Mouse (Mus musculus) embryonic facial prominence, embryonic 11.5 days (tissue): ENCODE results near the gene Il1rap. TPM values are rescaled to one million over a fixed set of nuclear protein-coding genes. Genes with fewer than 3 reads are reported as not detected.

Experiments
- ATAC-seq: fragments of 200-750 bp; cut with Nextera tagmentation; replicated peaks from 2 replicates; pipeline ENCODE4 v1.8.0; 2017; ENCODE audit warnings: low read depth; ENCODE audit not compliant: insufficient number of reproducible peaks, low FRiP score, low TSS enrichment
- DNase-seq: peaks from one replicate; pipeline ENCODE4 v3.0.0-alpha.2; 2015; ENCODE audit warnings: low spot score
- H3K27ac ChIP-seq: fragments of 300-500 bp; sonication (generic); replicated peaks from 2 replicates; pipeline ENCODE4 v1.5.1; 2014; ENCODE audit warnings: mild to moderate bottlenecking, low read depth, low read length, control low read depth
- H3K27me3 ChIP-seq: fragments of 300-500 bp; sonication (generic); 2 replicates; pipeline ENCODE4 v1.6.1; 2014; ENCODE audit warnings: mild to moderate bottlenecking, low read length, moderate library complexity, mixed read lengths; ENCODE audit not compliant: control insufficient read depth, insufficient read depth
- H3K36me3 ChIP-seq: fragments of 300-500 bp; sonication (generic); replicated peaks from 2 replicates; pipeline ENCODE4 v1.6.1; 2014; ENCODE audit warnings: low read depth, mild to moderate bottlenecking, low read length, moderate library complexity, mixed read lengths; ENCODE audit not compliant: control insufficient read depth, insufficient read depth
- H3K4me1 ChIP-seq: fragments of 300-500 bp; sonication (generic); 2 replicates; pipeline ENCODE4 v1.6.1; 2014; ENCODE audit warnings: low read length, mixed read lengths; ENCODE audit not compliant: control insufficient read depth, insufficient read depth
- H3K4me2 ChIP-seq: fragments of 300-500 bp; sonication (generic); 2 replicates; pipeline ENCODE4 v1.6.1; 2014; ENCODE audit warnings: low read depth, mild to moderate bottlenecking, control low read depth, low read length, moderate library complexity
- H3K4me3 ChIP-seq: fragments of 300-500 bp; sonication (generic); 2 replicates; pipeline ENCODE4 v1.5.1; 2014; ENCODE audit warnings: low read depth, low read length, control low read depth
- H3K9ac ChIP-seq: fragments of 300-500 bp; sonication (generic); replicated peaks from 2 replicates; pipeline ENCODE4 v1.6.1; 2014; ENCODE audit warnings: mild to moderate bottlenecking, control low read depth, low read length
- H3K9me3 ChIP-seq: fragments of 300-500 bp; sonication (generic); replicated peaks from 2 replicates; pipeline ENCODE4 v1.6.1; 2016; ENCODE audit warnings: mild to moderate bottlenecking, low read length, inconsistent platforms, mixed read lengths; ENCODE audit not compliant: control insufficient read depth
- WGBS: fragments of 180-500 bp; shearing (Covaris S2); extraction: QIAGEN DNeasy Blood & Tissue Kit; methylation state at CpG from one replicate; pipeline ENCODE4 v1.1.7; 2014; 5-methylcytosine and 5-hydroxymethylcytosine counted together
- polyA plus RNA-seq: library from polyadenylated mRNA; unstranded; fragments of >200 nt; fragmentation: Nextera tagmentation; extraction: Ambion mirVana; gene quantifications from 2 replicates; pipeline ENCODE4 v1.2.1, GENCODE M21; 2014

Il1rap gene
- polyA plus RNA-seq, 1 experiment from 2014 or later, result 5.1 TPM

DNA sequence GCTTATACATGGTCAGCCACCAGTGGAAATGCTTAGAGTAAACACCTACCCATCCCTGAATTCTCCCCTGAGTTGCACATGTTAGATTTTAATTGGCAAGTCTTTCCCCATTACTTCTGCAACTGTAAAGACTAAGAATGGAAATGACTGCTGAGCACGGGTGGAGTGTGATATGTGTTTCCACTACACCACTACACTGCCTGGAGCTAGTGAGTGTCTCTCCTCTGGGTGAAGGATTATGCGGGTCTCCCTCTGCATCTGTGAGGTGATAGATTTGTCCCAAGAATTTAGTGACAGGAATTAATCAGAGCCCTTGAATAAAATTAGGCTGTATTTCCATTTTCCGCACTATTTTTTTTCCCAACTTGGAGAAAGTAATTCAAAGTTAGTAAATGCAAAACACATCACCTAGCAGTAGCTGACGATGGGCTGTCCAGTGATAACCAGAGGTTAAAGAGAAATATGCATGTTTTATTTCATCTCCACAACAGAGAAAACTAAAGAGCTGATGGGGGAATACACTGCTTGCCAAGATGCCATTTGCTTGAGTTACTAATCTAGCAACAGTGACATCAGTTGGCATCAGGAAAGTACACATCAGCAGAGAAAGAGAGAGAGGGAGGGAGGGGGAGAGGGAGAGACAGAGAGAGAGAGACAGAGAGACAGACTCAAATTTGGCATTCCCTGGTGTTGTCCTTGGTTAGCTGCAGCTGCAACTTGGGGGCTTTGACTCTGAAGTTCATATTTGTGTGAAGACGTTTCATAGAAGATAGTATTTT is 132.2 kb downstream of the Il1rap start:
- Histone ChIP-seq H3K27ac (no peak overlapping the region), H3K9ac (no peak overlapping the region), H3K4me2 (no peak overlapping the region), H3K36me3 (no peaks in the 10 kb centered on the region), H3K4me1 (no peaks in the 10 kb centered on the region), H3K9me3 (no peaks in the 10 kb centered on the region), H3K27me3 (no peaks in the 10 kb centered on the region), H3K4me3 (no peak overlapping the region)
- ATAC-seq (no peak), DNase-seq (no peak)
- WGBS, result 78% methylated on average over 5 of the region's 5 CpGs

DNA sequence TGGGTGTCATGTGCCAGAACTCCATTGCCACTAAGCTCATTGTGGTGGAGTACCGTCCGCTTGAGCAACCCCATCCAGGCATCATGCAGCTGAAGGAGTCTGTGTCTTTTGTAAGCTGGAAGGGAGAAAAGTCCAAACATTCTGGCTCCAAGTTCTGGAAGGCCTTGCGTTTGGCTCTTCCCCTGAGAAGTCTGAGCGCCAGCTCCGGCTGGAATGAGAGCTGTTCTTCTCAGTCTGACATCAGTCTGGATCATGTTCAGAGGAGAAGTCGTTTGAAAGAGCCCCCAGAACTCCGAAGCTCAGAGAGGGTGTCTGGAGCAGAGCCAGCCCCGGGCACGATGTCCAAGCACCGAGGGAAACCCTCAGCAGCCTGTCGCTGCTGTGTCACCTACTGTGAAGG is 141.0 kb downstream of the Il1rap start:
- Histone ChIP-seq H3K27me3 (no peaks in the 10 kb centered on the region), H3K4me1 (no peaks in the 10 kb centered on the region), H3K9me3 (no peaks in the 10 kb centered on the region), H3K9ac (no peak overlapping the region), H3K4me2 (no peak overlapping the region), H3K4me3 (no peak overlapping the region), H3K27ac (no peak overlapping the region), H3K36me3 (no peaks in the 10 kb centered on the region)
- ATAC-seq (no peak), DNase-seq (no peak)
- WGBS, result 90% methylated on average over 11 of the region's 11 CpGs

GRCm38 (mm10) chr16:26723952-26724747 is 142.6 kb downstream of the Il1rap start:
- DNase-seq (peak; percentile 67), ATAC-seq (no peak)
- no peak overlapping the region for H3K4me2 ChIP-seq
- H3K27ac ChIP-seq, result no peak overlapping the region
- H3K4me3 ChIP-seq, result no peak overlapping the region
- H3K36me3 ChIP-seq, result no peaks in the 10 kb centered on the region
- H3K4me1 ChIP-seq, result no peaks in the 10 kb centered on the region
- H3K27me3 ChIP-seq, result no peaks in the 10 kb centered on the region
- H3K9ac ChIP-seq, result no peak overlapping the region
- H3K9me3 ChIP-seq, result no peaks in the 10 kb centered on the region
- 38% methylated on average over 5 of the region's 5 CpGs for WGBS

DNA sequence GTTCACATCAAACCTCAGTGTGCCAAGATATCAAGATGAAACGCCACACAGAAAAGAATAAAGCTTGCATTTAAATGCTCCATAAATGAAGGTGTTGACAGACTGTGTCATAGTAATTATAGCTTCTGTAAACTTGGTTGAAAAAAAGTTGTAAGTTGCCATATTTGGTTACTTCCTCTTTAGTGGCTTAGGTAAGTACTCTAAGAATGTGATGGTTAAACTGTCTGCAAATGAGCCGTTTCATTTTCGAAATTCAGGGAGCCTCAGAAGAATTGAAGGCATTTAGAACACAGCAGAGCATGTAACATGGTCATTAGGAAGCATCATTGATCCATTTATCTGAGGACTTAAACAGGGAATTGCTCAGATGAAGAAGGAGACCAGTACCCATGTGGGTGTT is 146.6 kb downstream of the Il1rap start:
- H3K9ac ChIP-seq, result no peak overlapping the region
- H3K27ac ChIP-seq, result no peak overlapping the region
- H3K27me3 ChIP-seq, result no peaks in the 10 kb centered on the region
- no peaks in the 10 kb centered on the region for H3K4me1 ChIP-seq
- no peak overlapping the region for H3K4me3 ChIP-seq
- ATAC-seq, result no peak
- 67% methylated on average over 3 of the region's 3 CpGs for WGBS
- no peak overlapping the region for H3K4me2 ChIP-seq
- DNase-seq, result no peak
- no peaks in the 10 kb centered on the region for H3K36me3 ChIP-seq
- H3K9me3 ChIP-seq, result no peaks in the 10 kb centered on the region

DNA sequence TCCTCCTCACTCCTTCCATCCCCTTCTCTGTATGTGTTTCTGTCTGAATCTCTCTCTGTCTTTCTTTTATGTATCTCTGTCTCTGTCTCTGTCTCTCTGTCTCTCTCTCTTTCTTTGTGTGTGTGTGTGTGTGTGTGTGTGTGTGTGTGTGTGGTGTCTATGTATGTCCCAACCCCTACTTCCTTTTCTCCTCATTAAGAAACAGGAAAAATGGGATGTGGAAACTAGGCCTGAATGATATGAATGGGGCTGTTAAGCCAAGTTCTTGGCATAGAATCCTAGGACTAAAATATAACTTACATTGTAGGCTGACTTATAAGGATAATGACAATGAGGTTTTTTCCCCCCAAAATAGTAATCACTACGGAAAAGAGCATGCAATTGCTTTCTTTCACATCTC is 149.4 kb downstream of the Il1rap start:
- Histone ChIP-seq H3K27ac (no peak overlapping the region), H3K9me3 (no peaks in the 10 kb centered on the region), H3K27me3 (no peaks in the 10 kb centered on the region), H3K36me3 (no peaks in the 10 kb centered on the region), H3K4me2 (no peak overlapping the region), H3K4me1 (no peaks in the 10 kb centered on the region), H3K9ac (no peak overlapping the region), H3K4me3 (no peak overlapping the region)
- 85% methylated on average over 1 of the region's 1 CpGs for WGBS
- DNase-seq (no peak), ATAC-seq (no peak)

- WGBS, result 78% methylated on average over 3 of the region's 3 CpGs
- DNase-seq, result no peak
- no peak overlapping the region for H3K27ac ChIP-seq
Observed at GRCm38 (mm10) chr16:26732566-26732965, 151.1 kb downstream of the Il1rap start.

GRCm38 (mm10) chr16:26755381-26756155 is 174.1 kb downstream of the Il1rap start:
- DNase-seq (no peak), ATAC-seq (no peak)
- H3K27me3 ChIP-seq, result no peaks in the 10 kb centered on the region
- no peak overlapping the region for H3K9ac ChIP-seq
- H3K4me2 ChIP-seq, result no peak overlapping the region
- no peaks in the 10 kb centered on the region for H3K4me1 ChIP-seq
- WGBS, result 83% methylated on average over 5 of the region's 5 CpGs
- no peaks in the 10 kb centered on the region for H3K9me3 ChIP-seq
- no peaks in the 10 kb centered on the region for H3K36me3 ChIP-seq
- H3K4me3 ChIP-seq, result no peak overlapping the region
- no peak overlapping the region for H3K27ac ChIP-seq

More at GRCm38 (mm10) chr16:26732566-26732965, 151.1 kb downstream of the Il1rap start:
- Histone ChIP-seq H3K4me2 (no peak overlapping the region), H3K36me3 (no peaks in the 10 kb centered on the region), H3K27me3 (no peaks in the 10 kb centered on the region), H3K9ac (no peak overlapping the region), H3K4me3 (no peak overlapping the region), H3K9me3 (no peaks in the 10 kb centered on the region), H3K4me1 (no peaks in the 10 kb centered on the region)
- no peak for ATAC-seq
